Mouse (Mus musculus): ENCODE results near the gene Gm10577. TPM values are rescaled to one million over a fixed set of nuclear protein-coding genes. Genes with fewer than 3 reads are reported as not detected.

The Gm10577 gene
- total RNA-seq (2021): not detected
- long read RNA-seq, experiment 1: 0 reads
- long read RNA-seq, experiment 2: 0 reads

DNA sequence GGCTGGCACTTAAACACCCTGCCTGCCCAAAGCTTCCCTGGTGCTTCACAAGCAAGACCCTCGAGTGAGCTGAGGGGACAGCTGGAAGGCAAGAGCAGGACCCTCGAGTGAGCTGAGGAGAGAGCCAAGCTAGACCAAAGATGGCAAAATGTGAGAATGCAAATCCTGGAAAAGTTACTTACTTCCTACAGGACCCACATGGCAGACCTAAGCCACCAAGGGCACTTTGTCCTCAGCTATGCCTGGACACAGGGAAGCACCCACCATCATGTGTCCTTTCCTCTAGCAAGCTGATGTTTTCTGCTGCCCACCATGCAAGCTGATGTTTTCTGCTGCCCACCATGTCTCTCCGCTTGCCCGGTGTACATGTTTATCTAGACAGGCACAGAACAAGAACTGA lies at the start of gene Gm10577:
Gene Gm10577 (minus strand): TSS at position 101 of the 400 bp plus-strand sequence.
- DNase-seq (ENCODE audit: low spot score in 2 of 2): no peak
- intact Hi-C loops (cut with DNase I): no loop called here

DNA sequence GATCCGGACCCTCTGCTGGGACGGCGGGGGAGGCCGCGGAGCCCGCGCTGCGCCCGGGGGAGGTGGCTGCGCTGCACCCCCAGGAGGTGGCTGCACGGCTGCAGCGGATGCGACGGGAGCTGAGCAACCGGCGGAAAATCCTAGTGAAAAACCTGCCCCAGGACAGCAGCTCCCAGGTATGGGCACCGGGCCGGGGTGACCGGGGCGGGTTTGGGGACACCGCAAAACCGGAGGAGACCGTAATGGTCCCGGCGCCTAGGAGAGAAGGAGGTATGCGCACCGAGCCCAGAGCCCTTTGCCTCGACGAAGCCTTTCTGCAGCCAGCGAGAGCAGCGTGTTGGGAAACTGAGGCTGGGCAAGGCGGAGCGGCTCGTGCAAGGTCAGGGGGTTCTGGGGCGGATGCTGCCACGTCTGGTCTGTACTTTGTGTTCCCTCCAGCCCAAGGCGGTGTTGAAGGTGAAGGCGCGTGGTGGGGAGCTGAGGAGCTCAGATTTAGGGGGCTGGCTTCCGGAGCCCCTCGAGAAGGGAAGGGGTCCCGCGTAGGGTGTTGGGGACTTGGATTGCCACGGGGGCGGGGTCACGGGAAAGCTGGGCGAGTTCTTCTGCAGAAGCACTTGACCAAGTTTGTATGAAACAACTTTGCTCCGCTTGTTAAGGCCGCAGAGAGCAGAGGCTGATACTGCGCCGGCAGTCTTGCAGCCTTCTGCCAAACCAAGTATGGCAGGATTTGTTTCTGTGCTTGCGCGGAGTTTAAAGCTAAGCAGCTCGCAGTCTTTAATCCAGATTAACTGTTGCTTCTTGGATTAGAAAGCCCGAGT lies 48.9 kb upstream of the Gm10577 start:
- peak in 1 of 2 experiments; percentile 25 for DNase-seq (ENCODE audit: low spot score in 2 of 2)
- intact Hi-C loops (cut with DNase I): loop anchor here (10.0 kb wide), 1 partner anchor 75 kb away; no protein-coding TSS in a partner anchor

DNA sequence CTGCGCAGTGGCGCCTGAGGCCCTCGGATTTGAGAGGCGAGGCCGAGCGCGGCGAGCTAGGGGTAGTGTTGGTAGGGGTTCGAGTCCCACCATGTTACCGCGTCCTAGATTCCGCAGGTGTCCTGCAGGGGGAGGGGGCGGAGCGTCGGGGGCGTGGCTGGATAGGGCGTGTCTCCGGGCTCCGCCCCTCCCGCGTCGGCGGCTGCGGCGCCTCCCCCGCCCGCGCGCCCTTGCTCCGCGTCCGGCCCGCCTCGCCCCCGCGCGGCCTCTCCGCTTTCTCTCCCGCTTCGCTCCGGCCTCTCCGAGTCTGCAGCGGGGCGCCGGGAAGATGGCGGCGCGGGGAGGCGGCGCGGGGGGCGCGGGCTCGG lies 48.3 kb upstream of the Gm10577 start, which contains the start of gene Raver2:
Gene Raver2 (plus strand): TSS at position 198 of the 368 bp plus-strand sequence.
- DNase-seq (ENCODE audit: low spot score in 2 of 2): peak in 1 of 2 experiments; percentile 57
- intact Hi-C loops (cut with DNase I): loop anchor here (10.0 kb wide), 1 partner anchor 76 kb away; no protein-coding TSS in a partner anchor

DNA sequence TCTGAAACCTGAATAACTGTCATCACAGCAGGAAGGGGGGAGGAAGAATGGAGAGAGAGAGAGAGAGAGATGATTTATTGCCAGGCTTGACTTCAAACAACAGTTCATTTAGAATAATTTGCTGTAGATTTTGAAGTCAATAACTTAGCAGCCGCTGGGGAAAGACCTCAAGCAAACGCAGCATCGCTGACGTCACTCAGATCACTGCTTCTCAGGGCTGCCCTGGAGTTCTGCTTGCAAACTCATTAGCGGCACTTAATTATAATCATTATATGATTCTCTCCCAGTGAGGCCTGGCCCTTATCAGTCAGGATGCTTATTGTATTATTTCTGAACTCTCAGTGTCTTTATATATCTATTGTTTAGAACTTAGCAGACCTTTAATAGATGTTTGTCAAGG lies 45.9 kb upstream of the Gm10577 start:
- intact Hi-C loops (cut with DNase I): loop anchor here (10.0 kb wide), 1 partner anchor 78 kb away; no protein-coding TSS in a partner anchor
- no peak for DNase-seq (ENCODE audit: low spot score in 2 of 2)

DNA sequence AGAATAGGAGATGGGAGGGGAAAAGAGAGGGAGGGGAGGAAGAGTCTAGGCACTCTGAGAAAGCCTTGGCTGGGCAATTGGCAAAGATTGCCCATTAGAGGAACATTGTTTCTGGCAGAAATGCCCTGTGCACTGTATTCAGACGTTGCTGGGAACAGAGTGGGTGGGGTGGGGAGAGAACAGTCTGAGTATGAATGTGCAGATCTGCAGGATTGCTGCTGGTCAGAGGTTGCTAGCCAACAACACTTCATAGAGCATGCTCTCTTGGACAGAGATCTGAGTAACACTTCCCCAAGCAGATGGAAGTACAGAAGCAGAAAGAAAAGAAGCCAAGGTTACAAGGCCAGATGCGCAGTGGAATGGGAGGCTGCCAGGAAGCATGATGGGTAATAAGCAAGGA lies 41.6 kb upstream of the Gm10577 start:
- peak in 1 of 2 experiments; percentile 18 for DNase-seq (ENCODE audit: low spot score in 2 of 2)
- intact Hi-C loops (cut with DNase I): loop anchor here (10.0 kb wide), 1 partner anchor 83 kb away; no protein-coding TSS in a partner anchor

DNA sequence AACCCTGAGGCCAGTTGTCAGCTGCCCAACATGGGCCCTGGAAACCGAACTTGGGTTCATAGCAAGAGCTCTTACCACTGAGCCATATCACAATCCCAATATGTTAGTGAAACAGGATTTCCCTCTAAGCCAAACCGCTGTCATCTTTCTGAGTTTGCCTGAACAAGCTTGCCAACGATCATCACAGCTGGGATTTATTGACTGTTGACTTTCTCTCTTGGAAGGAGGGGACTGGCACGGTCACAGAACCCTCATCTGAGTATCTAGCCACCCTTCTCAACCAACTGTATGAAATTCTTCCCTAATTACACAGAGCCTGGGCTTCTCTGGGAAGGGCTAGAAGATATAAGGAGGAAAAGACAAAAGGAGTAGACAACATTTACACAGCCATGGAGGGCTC lies 26.1 kb upstream of the Gm10577 start:
- intact Hi-C loops (cut with DNase I): no loop called here
- no peak for DNase-seq (ENCODE audit: low spot score in 2 of 2)

DNA sequence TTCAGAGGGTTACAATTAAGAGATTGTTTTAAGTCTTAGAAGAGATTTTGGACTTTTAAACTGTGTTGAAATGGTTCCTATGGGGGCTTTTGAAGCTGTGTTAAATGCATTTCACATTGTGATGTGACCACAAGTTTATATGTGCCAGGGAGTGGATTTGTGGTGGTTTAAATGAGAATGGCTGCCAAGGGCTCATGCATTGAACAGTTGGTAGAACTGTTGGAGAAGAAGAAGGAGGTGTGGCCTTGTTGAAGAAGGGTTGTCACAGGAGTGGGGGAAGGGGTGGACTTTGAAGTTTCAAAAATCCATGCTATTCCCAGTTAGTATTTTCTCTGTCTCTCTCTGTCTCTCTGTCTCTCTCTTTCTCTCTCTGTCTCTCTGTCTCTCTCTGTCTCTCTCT lies 23.7 kb upstream of the Gm10577 start:
- no peak for DNase-seq (ENCODE audit: low spot score in 2 of 2)
- intact Hi-C loops (cut with DNase I): no loop called here

DNA sequence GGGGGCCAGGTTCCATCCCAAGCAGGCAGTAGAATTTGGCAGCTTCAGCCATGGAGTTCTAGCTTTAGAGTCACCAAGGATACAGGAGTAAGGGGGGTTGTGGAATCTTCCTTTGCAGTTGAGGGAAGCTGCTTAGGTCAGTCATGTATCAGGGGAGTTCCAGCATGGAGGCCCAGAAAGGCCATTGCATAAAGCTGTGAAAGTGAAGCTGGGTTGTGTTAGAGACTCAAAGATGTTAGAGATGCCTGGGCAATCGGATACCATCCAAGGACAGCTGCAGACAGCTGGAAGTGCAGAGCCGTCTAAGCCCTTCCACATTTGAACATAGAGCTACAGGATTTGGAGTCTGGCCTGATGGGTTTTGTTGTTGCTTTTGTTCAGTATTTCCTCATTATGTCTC lies 23.2 kb upstream of the Gm10577 start:
- DNase-seq (ENCODE audit: low spot score in 2 of 2): no peak
- intact Hi-C loops (cut with DNase I): no loop called here

DNA sequence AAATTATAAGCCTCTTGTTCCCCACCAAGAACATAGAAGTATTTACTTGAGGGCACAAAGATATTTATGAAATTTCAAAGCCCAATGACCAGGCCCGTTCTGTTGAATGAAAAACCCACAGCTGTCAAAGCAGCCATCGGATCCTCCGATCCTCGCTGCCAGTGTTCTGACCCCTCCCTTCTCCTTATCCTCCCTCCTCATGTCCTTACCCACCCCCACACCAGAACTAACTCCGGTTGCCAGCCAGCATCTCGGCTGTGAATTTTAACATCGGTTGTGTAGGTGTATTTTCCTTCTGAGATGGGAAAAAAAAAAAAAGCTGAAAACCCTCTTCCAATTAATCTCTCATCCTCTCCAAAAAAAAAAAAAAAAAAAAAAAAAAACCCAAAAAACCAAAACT lies 16.7 kb upstream of the Gm10577 start:
- intact Hi-C loops (cut with DNase I): no loop called here
- DNase-seq (ENCODE audit: low spot score in 2 of 2): peak; percentile 62 to 69

DNA sequence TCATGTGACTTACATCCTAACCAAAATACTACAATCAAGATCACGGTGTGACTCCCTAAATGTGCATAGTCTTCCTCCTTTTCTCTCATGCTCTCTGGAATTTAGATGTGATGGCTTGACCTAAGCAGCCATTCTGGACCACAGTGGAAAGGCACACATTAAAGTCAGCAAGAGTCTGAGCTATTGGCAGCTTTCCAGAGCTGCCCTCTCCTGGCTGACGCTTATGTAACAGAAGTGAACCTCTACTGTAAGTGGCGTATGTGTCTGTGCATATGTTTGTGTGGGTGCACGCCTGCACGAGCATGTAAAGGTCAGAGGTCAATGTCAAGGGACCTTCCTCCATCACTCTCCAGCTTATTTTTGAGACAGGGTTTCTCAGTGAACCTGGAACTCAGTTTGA lies 14.6 kb upstream of the Gm10577 start:
- intact Hi-C loops (cut with DNase I): no loop called here
- DNase-seq (ENCODE audit: low spot score in 2 of 2): no peak

DNA sequence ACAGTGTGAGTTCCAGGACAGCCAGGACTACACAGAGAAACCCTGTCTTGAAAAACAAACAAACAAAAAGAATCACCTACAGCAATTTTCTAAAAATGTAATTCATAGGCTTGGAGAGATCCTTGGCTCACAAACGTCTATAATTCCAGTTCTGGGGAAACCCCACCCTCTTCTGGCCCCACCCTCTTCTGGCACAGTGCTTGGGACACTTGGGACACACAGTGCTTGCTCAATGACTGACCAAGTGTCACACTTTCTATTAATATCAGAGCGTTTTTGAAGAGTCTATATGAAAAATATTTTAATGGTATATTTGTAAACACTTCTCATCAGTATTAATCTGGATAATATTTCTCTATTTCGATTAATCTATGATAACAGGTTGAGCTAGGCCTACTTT lies 12.6 kb upstream of the Gm10577 start:
- no peak for DNase-seq (ENCODE audit: low spot score in 2 of 2)
- intact Hi-C loops (cut with DNase I): no loop called here

DNA sequence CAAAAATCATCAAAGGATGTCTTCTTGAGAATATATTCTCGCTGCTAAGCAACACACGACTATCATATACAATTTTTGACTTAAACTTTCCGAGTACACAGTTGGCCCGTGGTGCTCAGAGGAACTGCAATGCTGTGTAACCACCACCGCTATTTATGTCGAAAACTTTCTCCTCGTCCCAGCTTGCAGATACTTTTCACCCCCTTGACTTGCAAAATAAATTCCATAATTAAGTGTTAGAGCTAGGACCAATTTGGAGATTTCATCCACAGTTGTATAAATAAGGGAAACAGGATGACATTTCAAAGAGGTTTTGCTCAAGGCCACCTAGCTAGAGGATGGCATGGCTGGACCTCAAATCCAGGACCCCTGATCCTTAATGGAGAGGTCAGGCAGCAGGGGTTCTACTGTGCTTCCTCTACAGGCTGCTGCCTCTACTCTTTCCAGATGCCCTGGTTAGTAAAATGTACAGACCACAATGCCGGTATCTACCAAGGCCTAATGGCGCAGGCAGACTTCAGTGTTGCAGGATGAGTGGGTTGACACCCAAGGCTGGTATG lies 7.4 kb upstream of the Gm10577 start:
- no peak for DNase-seq (ENCODE audit: low spot score in 2 of 2)
- intact Hi-C loops (cut with DNase I): no loop called here

DNA sequence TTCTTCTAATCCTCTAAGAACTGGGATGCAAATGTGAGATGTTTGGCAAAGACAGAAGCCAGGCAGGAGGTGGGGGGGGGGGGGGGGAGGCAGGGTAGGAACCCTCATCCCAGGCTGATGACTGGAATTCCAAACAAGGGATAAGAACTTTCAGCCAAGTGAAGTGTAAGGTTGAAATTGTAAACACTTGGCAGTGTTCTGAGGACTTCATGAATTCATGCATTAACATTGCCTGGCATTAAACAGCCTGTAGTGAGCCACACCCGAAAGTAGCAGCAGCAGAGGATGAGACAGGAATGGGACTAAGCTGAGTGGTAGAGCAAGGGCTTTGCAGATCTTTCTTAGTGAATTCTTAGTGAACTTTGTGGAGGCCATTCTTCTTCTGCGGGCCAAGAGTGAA lies 6.5 kb upstream of the Gm10577 start:
- no peak for DNase-seq (ENCODE audit: low spot score in 2 of 2)
- intact Hi-C loops (cut with DNase I): no loop called here

DNA sequence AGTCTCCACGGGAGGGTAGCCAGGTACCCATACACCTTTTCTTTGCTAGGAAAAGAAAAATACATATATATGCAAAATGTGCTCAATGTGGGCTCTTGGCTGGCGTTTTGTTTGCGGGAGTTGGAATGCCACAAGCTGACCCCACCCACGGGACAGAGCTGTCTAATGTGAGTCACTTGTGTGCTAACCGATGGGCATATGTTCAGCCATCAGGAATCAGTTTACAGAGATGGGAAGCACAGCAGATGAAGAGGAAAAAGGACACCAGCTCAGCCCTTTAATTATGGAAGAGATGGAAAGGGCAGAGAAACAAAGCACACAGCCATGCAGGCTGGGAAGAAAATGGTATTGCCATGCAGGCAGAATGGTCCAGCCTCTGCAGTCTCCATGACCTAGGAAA lies 6.1 kb upstream of the Gm10577 start:
- intact Hi-C loops (cut with DNase I): no loop called here
- DNase-seq (ENCODE audit: low spot score in 2 of 2): no peak

DNA sequence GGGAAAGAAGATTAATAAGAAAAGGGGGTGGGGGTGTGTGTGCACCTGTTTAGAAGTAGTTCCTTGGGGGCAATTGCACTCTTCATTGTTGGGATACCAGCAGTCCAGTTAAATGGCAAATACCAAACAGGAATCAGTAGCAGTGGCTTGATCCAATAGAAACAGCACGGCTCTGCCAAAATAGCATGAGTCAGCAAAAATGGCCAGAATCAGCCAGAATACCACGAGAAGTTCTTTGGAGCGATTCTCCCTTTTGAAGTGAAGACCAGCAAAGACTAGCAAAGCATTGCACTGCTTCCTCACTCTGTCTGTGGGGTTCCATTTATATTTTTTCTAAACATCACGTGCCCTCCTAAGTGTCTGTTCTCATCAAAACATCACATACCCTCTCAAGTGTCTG lies 2.7 kb downstream of the Gm10577 start:
- intact Hi-C loops (cut with DNase I): no loop called here

DNA sequence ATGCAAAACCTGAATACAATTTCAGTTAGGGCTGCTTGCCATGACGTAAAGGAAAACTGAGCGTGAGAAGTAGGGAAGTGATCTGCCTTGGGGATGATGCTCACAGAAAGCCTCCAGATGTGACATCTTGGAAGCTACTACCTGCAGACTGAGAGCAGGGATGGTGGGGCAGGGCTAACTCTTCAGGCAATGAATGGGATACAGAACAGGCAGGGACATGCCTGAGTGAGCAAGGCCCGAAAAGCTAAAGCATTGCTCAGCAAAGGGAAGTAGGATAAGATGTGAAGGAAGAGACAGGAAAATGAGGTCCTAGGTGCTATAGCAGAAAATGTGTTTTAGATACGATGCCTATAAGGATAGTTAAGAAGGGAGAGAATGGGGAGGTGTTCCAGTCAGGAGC lies 11.4 kb downstream of the Gm10577 start:
- intact Hi-C loops (cut with DNase I): no loop called here
- no peak for DNase-seq (ENCODE audit: low spot score in 2 of 2)

More for the DNA sequence above, 2.7 kb downstream of the Gm10577 start:
- DNase-seq (ENCODE audit: low spot score in 2 of 2): no peak

DNA sequence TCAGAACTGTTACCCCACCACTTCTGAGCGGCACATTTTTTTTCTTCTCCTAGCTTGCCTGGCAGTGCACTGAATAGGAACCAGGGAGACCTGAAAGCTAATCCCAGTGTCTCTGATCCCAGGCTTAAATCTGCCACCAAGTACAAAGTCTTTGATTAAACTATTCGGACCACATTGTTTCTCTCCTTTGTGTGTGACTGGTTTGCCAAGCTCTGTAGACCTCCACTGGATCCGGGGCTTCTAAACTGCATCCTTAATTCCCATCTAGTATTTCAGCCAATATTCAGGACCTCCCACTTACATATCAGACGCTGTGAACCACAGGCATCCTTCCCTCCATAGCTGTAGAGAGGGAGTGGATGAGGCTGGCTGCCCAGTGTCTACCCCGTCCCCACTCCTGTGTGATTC lies 12.1 kb downstream of the Gm10577 start:
- DNase-seq (ENCODE audit: low spot score in 2 of 2): no peak
- intact Hi-C loops (cut with DNase I): no loop called here

DNA sequence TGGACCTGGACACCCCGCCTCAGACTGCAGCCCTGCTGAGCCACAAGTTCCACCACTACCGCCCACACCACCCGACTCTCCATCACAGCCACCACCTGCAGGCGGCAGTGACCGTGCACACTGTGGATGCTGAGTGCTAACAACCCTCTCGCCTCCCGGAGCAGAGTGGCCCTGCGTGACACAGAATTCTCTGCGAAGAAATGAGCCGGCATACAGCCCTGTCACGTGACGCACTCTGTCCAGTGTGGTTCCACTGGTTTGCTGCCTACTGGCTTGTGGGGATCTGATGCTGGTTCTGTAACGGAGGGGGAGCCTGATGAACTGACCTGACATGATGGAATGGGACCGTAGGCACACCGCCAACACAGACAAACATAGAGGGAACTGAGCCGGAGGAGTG lies 17.5 kb downstream of the Gm10577 start:
- intact Hi-C loops (cut with DNase I): no loop called here
- no peak for DNase-seq (ENCODE audit: low spot score in 2 of 2)

DNA sequence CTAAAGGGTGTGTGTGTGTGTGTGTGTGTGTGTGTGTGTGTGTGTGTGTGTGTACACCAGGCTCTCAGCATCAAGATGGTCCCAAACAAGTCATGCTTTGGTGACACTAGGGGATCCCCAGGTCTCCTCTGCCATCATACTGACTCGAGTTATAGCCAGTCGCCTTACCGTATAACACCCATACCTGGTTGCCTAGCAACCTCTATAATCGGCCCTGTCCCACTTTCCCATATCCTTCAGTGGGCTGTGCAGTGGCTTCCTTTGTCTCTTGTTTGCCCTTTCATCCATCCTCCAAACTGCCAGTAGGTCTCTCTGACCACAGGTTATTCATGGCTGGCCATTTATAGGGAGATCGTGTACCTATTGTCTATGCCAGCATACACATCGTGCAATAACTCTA lies 19.4 kb downstream of the Gm10577 start:
- intact Hi-C loops (cut with DNase I): no loop called here
- DNase-seq (ENCODE audit: low spot score in 2 of 2): no peak

DNA sequence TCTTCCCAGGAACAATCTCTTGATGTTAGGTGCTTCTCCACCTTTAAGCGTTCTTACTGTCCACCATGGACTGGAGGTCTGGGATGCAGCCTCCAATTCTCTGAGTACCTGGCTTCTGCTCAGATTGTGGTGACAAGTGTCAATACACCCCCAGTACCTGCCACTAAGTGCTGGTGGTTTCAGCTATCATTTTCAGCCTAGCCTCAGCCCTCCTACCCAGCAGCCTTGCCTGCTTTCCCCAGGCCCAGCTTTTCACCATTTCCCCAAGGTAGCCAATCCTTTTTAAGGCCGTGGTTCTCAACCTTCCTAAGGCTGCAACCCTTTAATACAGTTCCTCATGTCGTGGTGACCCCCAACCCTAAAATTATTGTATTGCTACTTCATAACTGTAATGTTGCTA lies 19.9 kb downstream of the Gm10577 start:
- no peak for DNase-seq (ENCODE audit: low spot score in 2 of 2)
- intact Hi-C loops (cut with DNase I): no loop called here

DNA sequence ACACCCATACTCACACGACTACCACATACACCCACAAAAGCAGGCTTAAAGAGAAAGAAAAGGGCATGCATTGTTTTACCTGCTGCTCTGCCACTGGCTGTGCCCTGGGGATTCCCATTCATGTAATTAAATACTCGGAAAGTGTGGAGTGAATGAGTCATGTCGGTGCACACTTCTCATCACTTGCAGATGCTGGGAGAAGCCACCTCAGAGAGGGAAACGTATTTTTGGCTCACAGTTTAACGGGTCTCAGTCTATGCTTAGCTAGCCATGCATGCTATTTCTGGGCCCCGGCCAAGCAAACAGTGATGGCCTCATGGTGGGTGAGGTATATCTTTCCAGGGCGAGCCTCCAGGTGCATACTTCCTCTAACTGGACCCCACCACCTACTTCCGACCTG lies 21.6 kb downstream of the Gm10577 start:
- no peak for DNase-seq (ENCODE audit: low spot score in 2 of 2)
- intact Hi-C loops (cut with DNase I): loop anchor here (2.0 to 10.0 kb wide), 3 partner anchors 73 to 274 kb away; no protein-coding TSS in a partner anchor
